Mouse (Mus musculus): ENCODE measurements at regions not wholly inside any gene's neighbourhood (a gene's known extent, or its start where the extent isn't known, plus 50 kb on each side); places are given as distances from the start of the nearest gene placed in this dataset.

- ATAC-seq (no peak), DNase-seq (ENCODE audit: low read depth, low spot score) (no peak)
- no peaks in the 10 kb centered on the region for H3K27me3 ChIP-seq
- ChIA-PET POLR2A (interaction anchor here (0.6 kb wide), 1 partner anchor 1830 kb away, joined by 4 read pairs; no protein-coding TSS in a partner anchor), CTCF (no interaction called here)
- no peak for TF ChIP-seq CTCF (IDR thresholded peaks at IDR 0.05)
- in situ Hi-C loops (cut with MboI; ENCODE audit: low pct_unique_long_range_greater_than_20kb): no loop called here
Observed at GRCm38 (mm10) chr14:37371972-37372371, 236.9 kb upstream of the Ghitm start.

- ATAC-seq: no peak
- TF ChIP-seq CTCF (IDR thresholded peaks at IDR 0.05): no peak
- in situ Hi-C loops (cut with MboI; ENCODE audit: low pct_unique_long_range_greater_than_20kb): no loop called here
- POLR2A ChIA-PET: no interaction called here
- no peaks in the 10 kb centered on the region for H3K27me3 ChIP-seq
- DNase-seq (ENCODE audit: low read depth, low spot score): no peak
- CTCF ChIA-PET: no interaction called here
Observed at GRCm38 (mm10) chr14:37361896-37362295, 226.8 kb upstream of the Ghitm start.

GRCm38 (mm10) chr14:37355968-37356704, 221.1 kb upstream of the Ghitm start:
- no peaks in the 10 kb centered on the region for H3K27me3 ChIP-seq
- DNase-seq (ENCODE audit: low read depth, low spot score) (no peak), ATAC-seq (no peak)
- in situ Hi-C loops (cut with MboI; ENCODE audit: low pct_unique_long_range_greater_than_20kb): no loop called here
- TF ChIP-seq CTCF (IDR thresholded peaks at IDR 0.05): peak; percentile 13
- POLR2A ChIA-PET: no interaction called here
- CTCF ChIA-PET: no interaction called here

- CTCF ChIA-PET: no interaction called here
- no peaks in the 10 kb centered on the region for H3K27me3 ChIP-seq
- in situ Hi-C loops (cut with MboI; ENCODE audit: low pct_unique_long_range_greater_than_20kb): no loop called here
- POLR2A ChIA-PET: no interaction called here
- TF ChIP-seq CTCF (IDR thresholded peaks at IDR 0.05): no peak
- ATAC-seq: no peak
- DNase-seq (ENCODE audit: low read depth, low spot score): no peak
Observed at GRCm38 (mm10) chr14:37323392-37323791, 188.3 kb upstream of the Ghitm start.

GRCm38 (mm10) chr14:37315239-37315895, 180.3 kb upstream of the Ghitm start:
- CTCF ChIA-PET: no interaction called here
- ATAC-seq: no peak
- no peak for TF ChIP-seq CTCF (IDR thresholded peaks at IDR 0.05)
- in situ Hi-C loops (cut with MboI; ENCODE audit: low pct_unique_long_range_greater_than_20kb): no loop called here
- DNase-seq (ENCODE audit: low read depth, low spot score): no peak
- POLR2A ChIA-PET: no interaction called here
- no peaks in the 10 kb centered on the region for H3K27me3 ChIP-seq

- CTCF ChIA-PET: no interaction called here
- no peak for ATAC-seq
- POLR2A ChIA-PET: no interaction called here
- no peaks in the 10 kb centered on the region for H3K27me3 ChIP-seq
- TF ChIP-seq CTCF (IDR thresholded peaks at IDR 0.05): no peak
- in situ Hi-C loops (cut with MboI; ENCODE audit: low pct_unique_long_range_greater_than_20kb): no loop called here
- no peak for DNase-seq (ENCODE audit: low read depth, low spot score)
Observed at GRCm38 (mm10) chr14:37313906-37314305, 178.8 kb upstream of the Ghitm start.

GRCm38 (mm10) chr14:37312887-37313286, 177.8 kb upstream of the Ghitm start:
- TF ChIP-seq CTCF (IDR thresholded peaks at IDR 0.05): no peak
- CTCF ChIA-PET: no interaction called here
- no peak for DNase-seq (ENCODE audit: low read depth, low spot score)
- no peak for ATAC-seq
- in situ Hi-C loops (cut with MboI; ENCODE audit: low pct_unique_long_range_greater_than_20kb): no loop called here
- POLR2A ChIA-PET: no interaction called here
- no peaks in the 10 kb centered on the region for H3K27me3 ChIP-seq

GRCm38 (mm10) chr14:37306622-37307274, 171.7 kb upstream of the Ghitm start:
- ATAC-seq (no peak), DNase-seq (ENCODE audit: low read depth, low spot score) (no peak)
- H3K27me3 ChIP-seq: no peaks in the 10 kb centered on the region
- POLR2A ChIA-PET: no interaction called here
- no peak for TF ChIP-seq CTCF (IDR thresholded peaks at IDR 0.05)
- CTCF ChIA-PET: interaction anchor here (1.0 to 2.3 kb wide), 2 partner anchors 12 to 16 kb away, joined by 3 to 7 read pairs; no protein-coding TSS in a partner anchor
- in situ Hi-C loops (cut with MboI; ENCODE audit: low pct_unique_long_range_greater_than_20kb): no loop called here

GRCm38 (mm10) chr14:37298631-37299030, 163.6 kb upstream of the Ghitm start:
- no peak for DNase-seq (ENCODE audit: low read depth, low spot score)
- no peaks in the 10 kb centered on the region for H3K27me3 ChIP-seq
- TF ChIP-seq CTCF (IDR thresholded peaks at IDR 0.05): no peak
- POLR2A ChIA-PET: no interaction called here
- in situ Hi-C loops (cut with MboI; ENCODE audit: low pct_unique_long_range_greater_than_20kb): no loop called here
- no peak for ATAC-seq
- CTCF ChIA-PET: no interaction called here

- no peaks in the 10 kb centered on the region for H3K27me3 ChIP-seq
- ChIA-PET CTCF (no interaction called here), POLR2A (no interaction called here)
- in situ Hi-C loops (cut with MboI; ENCODE audit: low pct_unique_long_range_greater_than_20kb): no loop called here
- DNase-seq (ENCODE audit: low read depth, low spot score) (no peak), ATAC-seq (no peak)
- TF ChIP-seq CTCF (IDR thresholded peaks at IDR 0.05): no peak
Observed at GRCm38 (mm10) chr14:37296531-37296930, 161.5 kb upstream of the Ghitm start.

- DNase-seq (ENCODE audit: low read depth, low spot score) (no peak), ATAC-seq (no peak)
- in situ Hi-C loops (cut with MboI; ENCODE audit: low pct_unique_long_range_greater_than_20kb): no loop called here
- H3K27me3 ChIP-seq: no peaks in the 10 kb centered on the region
- ChIA-PET POLR2A (no interaction called here), CTCF (no interaction called here)
- no peak for TF ChIP-seq CTCF (IDR thresholded peaks at IDR 0.05)
Observed at GRCm38 (mm10) chr14:37292084-37292860, 157.2 kb upstream of the Ghitm start.

Measured in Patski (cell line).